Mouse (Mus musculus): ENCODE results near the gene Sned1.

The Sned1 gene

GRCm38 (mm10) chr1:93326446-93326845 is 90.8 kb downstream of the Sned1 start:
- DNase-seq, result no peak

- DNase-seq, result no peak
These were observed 99.0 kb downstream of the Sned1 start for GRCm38 (mm10) chr1:93334621-93335020.

- peak; percentile 97 for DNase-seq
These were observed 107.2 kb downstream of the Sned1 start, which contains the start of the genes Ppp1r7 and Pask for GRCm38 (mm10) chr1:93342648-93343503. TSS of gene Ppp1r7 (plus strand) at chr1:93342854. TSS of gene Pask (minus strand) at chr1:93343482.

- peak; percentile 97 for DNase-seq
These were observed 107.9 kb downstream of the Sned1 start for GRCm38 (mm10) chr1:93343504-93344047.

GRCm38 (mm10) chr1:93347176-93347575 is 111.5 kb downstream of the Sned1 start:
- no peak for DNase-seq

- no peak for DNase-seq
These were observed 114.1 kb downstream of the Sned1 start for GRCm38 (mm10) chr1:93349701-93350100.

Data from lung, postnatal 10 days (tissue).